Mouse (Mus musculus) intestine, embryonic 16.5 days (tissue): Measurements from ENCODE around the gene Tubg2. TPM values are rescaled to one million over a fixed set of nuclear protein-coding genes. Genes with fewer than 3 reads are reported as not detected.

ENCODE experiments used
- ATAC-seq: fragments of 200-750 bp; cut with Nextera tagmentation; 2 replicates; pipeline ENCODE4 v1.8.0; 2017; ENCODE audit warnings: moderate TSS enrichment, moderate library complexity
- H3K27ac ChIP-seq: fragments of 300-500 bp; sonication (generic); 2 replicates; pipeline ENCODE4 v1.5.1; 2014; ENCODE audit warnings: mild to moderate bottlenecking, low read length
- H3K27me3 ChIP-seq: fragments of 300-500 bp; sonication (generic); replicated peaks from 2 replicates; pipeline ENCODE4 v1.6.1; 2014; ENCODE audit warnings: low read length, control low read depth, mixed read lengths; ENCODE audit not compliant: control insufficient read depth, insufficient read depth
- H3K36me3 ChIP-seq: fragments of 300-500 bp; sonication (generic); 2 replicates; pipeline ENCODE4 v1.6.1; 2014; ENCODE audit warnings: low read length, control low read depth; ENCODE audit not compliant: control insufficient read depth, insufficient read depth
- H3K4me1 ChIP-seq: fragments of 300-500 bp; sonication (generic); 2 replicates; pipeline ENCODE4 v1.6.1; 2014; ENCODE audit warnings: low read length, control low read depth, mixed read lengths; ENCODE audit not compliant: control insufficient read depth, insufficient read depth
- H3K4me2 ChIP-seq: fragments of 300-500 bp; sonication (generic); 2 replicates; pipeline ENCODE4 v1.6.1; 2014; ENCODE audit warnings: low read depth, low read length, control low read depth
- H3K4me3 ChIP-seq: fragments of 300-500 bp; sonication (generic); 2 replicates; pipeline ENCODE4 v1.5.1; 2014; ENCODE audit warnings: mild to moderate bottlenecking, low read length
- H3K9ac ChIP-seq: fragments of 300-500 bp; sonication (generic); 2 replicates; pipeline ENCODE4 v1.6.1; 2014; ENCODE audit warnings: low read depth, low read length
- H3K9me3 ChIP-seq: fragments of 300-500 bp; sonication (generic); 2 replicates; pipeline ENCODE4 v1.6.1; 2016; ENCODE audit warnings: low read length, control low read depth; ENCODE audit not compliant: control insufficient read depth
- WGBS: fragments of 180-500 bp; shearing (Covaris S2); extraction: QIAGEN DNeasy Blood & Tissue Kit; methylation state at CpG from one replicate; pipeline ENCODE4 v1.1.7; 2014; 5-methylcytosine and 5-hydroxymethylcytosine counted together
- polyA plus RNA-seq: library from polyadenylated mRNA; unstranded; fragments of >200 nt; fragmentation: Nextera tagmentation; extraction: Ambion mirVana; gene quantifications from 2 replicates; pipeline ENCODE4 v1.2.1, GENCODE M21; 2015

Gene Tubg2
- polyA plus RNA-seq, 1 experiment from 2014 or later: 3.9 TPM

- Histone ChIP-seq H3K9me3 (no peaks in the 10 kb centered on the region), H3K4me2 (no peak overlapping the region), H3K4me3 (no peak overlapping the region), H3K27me3 (peaks cover 4% of the 10 kb centered on the region; the same call in 1 of the 2 replicates), H3K4me1 (peaks cover 9% of the 10 kb centered on the region; the same call in 1 of the 2 replicates), H3K36me3 (no peaks in the 10 kb centered on the region), H3K27ac (no peak overlapping the region), H3K9ac (no peak overlapping the region)
- ATAC-seq: peak; percentile 29; the same call in 1 of the 2 replicates
- WGBS: 42% methylated on average over 10 of the region's 10 CpGs
These were observed 25.4 kb downstream of the Tubg2 start for GRCm38 (mm10) chr11:101180846-101181740.

DNA sequence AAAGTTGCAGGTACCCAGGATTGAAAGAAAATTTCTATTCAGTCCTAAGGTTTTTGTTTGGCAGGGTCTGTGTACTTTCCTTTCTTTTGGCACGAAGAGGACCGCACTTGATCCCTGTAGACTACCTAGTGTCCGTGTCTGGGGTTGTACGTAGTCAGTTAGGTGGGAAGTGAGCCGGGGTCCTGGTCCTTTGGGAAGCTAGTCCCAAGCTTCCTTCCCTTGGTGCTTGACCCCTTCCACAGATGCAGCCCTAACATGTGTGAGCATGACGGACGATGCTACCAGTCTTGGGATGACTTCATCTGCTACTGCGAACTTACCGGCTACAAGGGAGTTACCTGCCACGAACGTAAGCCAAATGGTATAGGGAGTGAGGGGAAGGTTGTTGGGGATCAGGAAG is 26.3 kb downstream of the Tubg2 start:
- peaks cover 4% of the 10 kb centered on the region; the same call in 1 of the 2 replicates for H3K27me3 ChIP-seq
- ATAC-seq: no peak
- WGBS: 92% methylated on average over 11 of the region's 11 CpGs

DNA sequence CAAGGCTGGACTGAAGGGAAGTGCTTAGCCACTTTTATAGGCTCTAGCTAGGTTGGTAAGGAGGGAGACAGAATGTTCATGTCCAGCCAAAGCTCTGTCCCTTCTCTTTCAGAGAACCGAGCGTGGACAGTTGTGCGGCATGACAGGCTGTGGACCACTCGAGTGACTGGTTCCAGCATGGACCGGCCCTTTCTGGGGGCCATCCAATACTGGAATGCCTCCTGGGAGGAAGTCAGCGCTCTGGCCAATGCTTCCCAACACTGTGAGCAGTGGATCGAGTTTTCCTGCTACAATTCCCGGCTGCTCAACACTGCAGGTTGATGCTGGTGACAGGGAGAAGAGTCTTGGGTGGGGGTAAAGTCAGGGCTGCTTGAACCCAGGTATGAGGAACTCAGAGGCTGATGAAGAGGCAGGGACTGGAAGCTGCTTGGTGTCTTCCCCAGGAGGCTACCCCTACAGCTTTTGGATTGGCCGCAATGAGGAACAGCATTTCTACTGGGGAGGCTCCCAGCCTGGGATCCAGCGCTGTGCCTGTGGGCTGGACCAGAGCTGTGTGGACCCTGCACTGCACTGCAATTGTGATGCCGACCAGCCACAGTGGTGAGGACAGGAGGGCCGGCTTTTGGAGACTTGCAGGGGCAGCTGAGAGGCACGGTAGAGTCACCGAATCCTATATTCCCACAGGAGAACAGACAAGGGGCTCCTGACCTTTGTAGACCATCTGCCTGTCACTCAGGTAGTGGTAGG is 27.2 kb downstream of the Tubg2 start:
- ATAC-seq: no peak
- H3K4me1 ChIP-seq: no peaks in the 10 kb centered on the region
- no peaks in the 10 kb centered on the region for H3K9me3 ChIP-seq
- no peak overlapping the region for H3K27ac ChIP-seq
- H3K4me2 ChIP-seq: no peak overlapping the region
- H3K36me3 ChIP-seq: no peaks in the 10 kb centered on the region
- H3K9ac ChIP-seq: no peak overlapping the region
- H3K27me3 ChIP-seq: peaks cover 4% of the 10 kb centered on the region; the same call in 1 of the 2 replicates
- no peak overlapping the region for H3K4me3 ChIP-seq
- WGBS: 77% methylated on average over 14 of the region's 14 CpGs

More for the DNA sequence above, 26.3 kb downstream of the Tubg2 start:
- Histone ChIP-seq H3K9me3 (no peaks in the 10 kb centered on the region), H3K4me3 (no peak overlapping the region), H3K36me3 (no peaks in the 10 kb centered on the region), H3K4me2 (no peak overlapping the region), H3K4me1 (peaks cover 2% of the 10 kb centered on the region; the same call in 1 of the 2 replicates), H3K27ac (no peak overlapping the region), H3K9ac (no peak overlapping the region)

GRCm38 (mm10) chr11:101184984-101185383 is 29.3 kb downstream of the Tubg2 start:
- no peak overlapping the region for H3K4me2 ChIP-seq
- ATAC-seq: no peak
- no peaks in the 10 kb centered on the region for H3K36me3 ChIP-seq

DNA sequence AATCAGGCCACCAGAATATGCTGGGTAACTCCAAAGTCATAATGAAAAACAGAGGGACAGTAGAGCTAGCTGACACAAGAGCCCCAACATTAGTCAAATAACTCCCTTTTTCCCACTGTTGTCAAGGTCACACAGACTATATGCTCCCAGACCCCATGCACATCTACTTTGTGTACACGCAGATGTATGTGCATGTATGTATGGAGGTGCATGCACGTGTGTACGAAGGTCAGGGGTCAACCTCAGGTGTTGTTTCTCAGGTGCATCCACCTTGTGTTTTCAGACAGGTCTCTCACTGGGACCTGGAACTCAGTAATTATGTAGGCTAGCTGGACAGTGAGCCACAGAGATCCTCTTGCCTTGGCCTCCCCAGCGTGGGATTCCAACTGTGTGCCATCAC is 29.7 kb downstream of the Tubg2 start:
- Histone ChIP-seq H3K4me2 (no peak overlapping the region), H3K9ac (no peak overlapping the region), H3K27me3 (no peaks in the 10 kb centered on the region), H3K9me3 (no peaks in the 10 kb centered on the region), H3K36me3 (no peaks in the 10 kb centered on the region), H3K4me1 (peaks cover 16% of the 10 kb centered on the region), H3K4me3 (no peak overlapping the region), H3K27ac (no peak overlapping the region)
- no peak for ATAC-seq
- 88% methylated on average over 4 of the region's 4 CpGs for WGBS

More at GRCm38 (mm10) chr11:101184984-101185383, 29.3 kb downstream of the Tubg2 start:
- Histone ChIP-seq H3K4me3 (no peak overlapping the region), H3K9me3 (no peaks in the 10 kb centered on the region), H3K27ac (no peak overlapping the region), H3K4me1 (peaks cover 15% of the 10 kb centered on the region; the same call in 1 of the 2 replicates), H3K27me3 (no peaks in the 10 kb centered on the region), H3K9ac (no peak overlapping the region)
- 87% methylated on average over 12 of the region's 12 CpGs for WGBS

- Histone ChIP-seq H3K4me1 (peaks cover 25% of the 10 kb centered on the region), H3K36me3 (no peaks in the 10 kb centered on the region), H3K27me3 (no peaks in the 10 kb centered on the region), H3K4me3 (no peak overlapping the region), H3K27ac (no peak overlapping the region), H3K4me2 (no peak overlapping the region), H3K9me3 (no peaks in the 10 kb centered on the region), H3K9ac (no peak overlapping the region)
- ATAC-seq: no peak
- 85% methylated on average over 27 of the region's 27 CpGs for WGBS
These were observed 31.0 kb downstream of the Tubg2 start for GRCm38 (mm10) chr11:101186526-101187247.

DNA sequence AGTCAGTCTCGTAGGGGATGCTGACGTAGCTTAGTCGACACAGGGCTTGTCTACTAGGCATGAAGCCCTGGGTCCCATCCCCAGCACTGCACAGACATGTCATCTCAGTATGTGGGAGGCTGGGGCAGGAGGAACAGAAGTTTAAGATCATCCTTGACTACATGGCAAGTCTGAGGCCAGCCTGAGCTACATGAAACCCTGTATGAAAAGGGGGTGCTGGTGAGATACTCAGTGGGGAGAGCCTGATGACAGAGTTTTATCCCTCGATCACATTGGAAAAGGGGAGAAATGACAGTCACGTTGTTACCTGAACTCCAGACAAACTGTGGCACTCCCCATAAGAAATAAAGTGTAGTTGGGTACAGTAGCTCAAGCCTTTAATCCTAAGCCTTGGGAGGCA is 31.8 kb downstream of the Tubg2 start:
- Histone ChIP-seq H3K36me3 (no peaks in the 10 kb centered on the region), H3K4me2 (no peak overlapping the region), H3K4me3 (no peak overlapping the region), H3K9ac (no peak overlapping the region), H3K27ac (no peak overlapping the region), H3K4me1 (peaks cover 25% of the 10 kb centered on the region), H3K9me3 (no peaks in the 10 kb centered on the region), H3K27me3 (no peaks in the 10 kb centered on the region)
- no peak for ATAC-seq
- WGBS: 90% methylated on average over 5 of the region's 5 CpGs

- H3K27me3 ChIP-seq: no peaks in the 10 kb centered on the region
- WGBS: 83% methylated on average over 11 of the region's 11 CpGs
- peak overlapping the region; percentile 88 for H3K27ac ChIP-seq
- no peak for ATAC-seq
- H3K36me3 ChIP-seq: no peaks in the 10 kb centered on the region
- H3K4me3 ChIP-seq: no peak overlapping the region
- H3K4me1 ChIP-seq: peaks cover 25% of the 10 kb centered on the region
- H3K9me3 ChIP-seq: no peaks in the 10 kb centered on the region
- H3K4me2 ChIP-seq: no peak overlapping the region
- H3K9ac ChIP-seq: no peak overlapping the region
These were observed 32.6 kb downstream of the Tubg2 start for GRCm38 (mm10) chr11:101188166-101188805.
